Mouse (Mus musculus): ENCODE measurements around the gene Pigb. TPM values are rescaled to one million over a fixed set of nuclear protein-coding genes. Genes with fewer than 3 reads are reported as not detected.

The Pigb gene
- polyA plus RNA-seq, 1 experiment from 2014 or later: 12.7 TPM

- Histone ChIP-seq H3K27me3 (no peaks in the 10 kb centered on the region), H3K27ac (no peak overlapping the region), H3K9ac (peak overlapping the region; percentile 46), H3K4me3 (peak overlapping the region; percentile 46), H3K9me3 (no peaks in the 10 kb centered on the region), H3K36me3 (no peaks in the 10 kb centered on the region), H3K4me2 (peak overlapping the region; percentile 87), H3K4me1 (peaks cover 25% of the 10 kb centered on the region)
- WGBS: 5% methylated on average over 7 of the region's 7 CpGs
- ATAC-seq (ENCODE audit: borderline replicate concordance, extremely low read depth, low FRiP score, low TSS enrichment): no peak
Measured at GRCm38 (mm10) chr9:73045204-73045603, 5.0 kb upstream of the Pigb start.

- Histone ChIP-seq H3K4me3 (peak within 1 kb of the TSS; percentile 46), H3K4me1 (peaks cover 23% of the 10 kb centered on the region), H3K27me3 (no peaks in the 10 kb centered on the region), H3K9me3 (no peaks in the 10 kb centered on the region), H3K4me2 (peak within 1 kb of the TSS; percentile 87), H3K9ac (peak within 1 kb of the TSS; percentile 46), H3K36me3 (no peaks in the 10 kb centered on the region), H3K27ac (no peak within 1 kb of the TSS)
- ATAC-seq (ENCODE audit: borderline replicate concordance, extremely low read depth, low FRiP score, low TSS enrichment): peak; percentile 72
- WGBS: under 1% methylated on average over 41 of the region's 41 CpGs
Measured at GRCm38 (mm10) chr9:73044146-73045079, 4.2 kb upstream of the Pigb start, which contains the start of gene Rab27a. Rab27a (plus strand) TSS chr9:73044854.

- H3K9ac ChIP-seq: peak overlapping the region; percentile 86
- peaks cover 20% of the 10 kb centered on the region for H3K4me1 ChIP-seq
- WGBS: under 1% methylated on average over 49 of the region's 49 CpGs
- H3K4me2 ChIP-seq: peak overlapping the region; percentile 86
- peak; percentile 86 for ATAC-seq (ENCODE audit: borderline replicate concordance, extremely low read depth, low FRiP score, low TSS enrichment)
- H3K9me3 ChIP-seq: no peaks in the 10 kb centered on the region
- no peaks in the 10 kb centered on the region for H3K27me3 ChIP-seq
- H3K4me3 ChIP-seq: peak overlapping the region; percentile 91
- peak overlapping the region; percentile 77 for H3K27ac ChIP-seq
- 0 out of 2 replicates have a peak, but pooled peaks cover 3% of the 10 kb centered on the region for H3K36me3 ChIP-seq
Measured at GRCm38 (mm10) chr9:73039222-73039945, 794 bp downstream of the Pigb start.

GRCm38 (mm10) chr9:73033406-73033805, 6.8 kb downstream of the Pigb start:
- H3K36me3 ChIP-seq: peaks cover 19% of the 10 kb centered on the region; the same call in 1 of the 2 replicates
- WGBS: 88% methylated on average over 1 of the region's 1 CpGs
- no peak overlapping the region for H3K27ac ChIP-seq
- H3K4me1 ChIP-seq: no peaks in the 10 kb centered on the region
- no peak for ATAC-seq (ENCODE audit: borderline replicate concordance, extremely low read depth, low FRiP score, low TSS enrichment)
- no peaks in the 10 kb centered on the region for H3K27me3 ChIP-seq
- no peak overlapping the region for H3K4me2 ChIP-seq
- no peak overlapping the region for H3K4me3 ChIP-seq
- H3K9ac ChIP-seq: no peak overlapping the region
- no peaks in the 10 kb centered on the region for H3K9me3 ChIP-seq

GRCm38 (mm10) chr9:73031421-73031820, 8.8 kb downstream of the Pigb start:
- 64% methylated on average over 4 of the region's 4 CpGs for WGBS
- H3K4me3 ChIP-seq: no peak overlapping the region
- no peak overlapping the region for H3K4me2 ChIP-seq
- no peaks in the 10 kb centered on the region for H3K27me3 ChIP-seq
- no peak overlapping the region for H3K27ac ChIP-seq
- H3K36me3 ChIP-seq: peaks cover 16% of the 10 kb centered on the region; the same call in 1 of the 2 replicates
- no peaks in the 10 kb centered on the region for H3K4me1 ChIP-seq
- no peaks in the 10 kb centered on the region for H3K9me3 ChIP-seq
- ATAC-seq (ENCODE audit: borderline replicate concordance, extremely low read depth, low FRiP score, low TSS enrichment): no peak
- no peak overlapping the region for H3K9ac ChIP-seq

GRCm38 (mm10) chr9:73030443-73030842, 9.7 kb downstream of the Pigb start:
- no peak overlapping the region for H3K27ac ChIP-seq
- H3K9me3 ChIP-seq: no peaks in the 10 kb centered on the region
- H3K9ac ChIP-seq: no peak overlapping the region
- peaks cover 16% of the 10 kb centered on the region; the same call in 1 of the 2 replicates for H3K36me3 ChIP-seq
- H3K4me2 ChIP-seq: no peak overlapping the region
- WGBS: 96% methylated on average over 1 of the region's 1 CpGs
- H3K4me1 ChIP-seq: no peaks in the 10 kb centered on the region
- no peak for ATAC-seq (ENCODE audit: borderline replicate concordance, extremely low read depth, low FRiP score, low TSS enrichment)
- no peak overlapping the region for H3K4me3 ChIP-seq
- H3K27me3 ChIP-seq: no peaks in the 10 kb centered on the region

GRCm38 (mm10) chr9:73025818-73026636, 14.2 kb downstream of the Pigb start:
- H3K4me2 ChIP-seq: 0 out of 2 replicates have a peak overlapping the region, but pooled peaks have one; percentile 12
- H3K9me3 ChIP-seq: no peaks in the 10 kb centered on the region
- no peaks in the 10 kb centered on the region for H3K27me3 ChIP-seq
- ATAC-seq (ENCODE audit: borderline replicate concordance, extremely low read depth, low FRiP score, low TSS enrichment): 0 out of 2 replicates have a peak, but pooled peaks have one; percentile 39
- WGBS: 29% methylated on average over 17 of the region's 17 CpGs
- H3K9ac ChIP-seq: no peak overlapping the region
- H3K4me1 ChIP-seq: no peaks in the 10 kb centered on the region
- H3K4me3 ChIP-seq: no peak overlapping the region
- peaks cover 2% of the 10 kb centered on the region; the same call in 1 of the 2 replicates for H3K36me3 ChIP-seq
- no peak overlapping the region for H3K27ac ChIP-seq

GRCm38 (mm10) chr9:73020566-73021097, 19.5 kb downstream of the Pigb start:
- H3K36me3 ChIP-seq: peaks cover 25% of the 10 kb centered on the region
- H3K9me3 ChIP-seq: no peaks in the 10 kb centered on the region
- no peaks in the 10 kb centered on the region for H3K4me1 ChIP-seq
- no peak overlapping the region for H3K4me2 ChIP-seq
- no peak for ATAC-seq (ENCODE audit: borderline replicate concordance, extremely low read depth, low FRiP score, low TSS enrichment)
- H3K27ac ChIP-seq: no peak overlapping the region
- WGBS: 91% methylated on average over 5 of the region's 5 CpGs
- no peak overlapping the region for H3K4me3 ChIP-seq
- H3K9ac ChIP-seq: no peak overlapping the region
- no peaks in the 10 kb centered on the region for H3K27me3 ChIP-seq

- H3K4me1 ChIP-seq: no peaks in the 10 kb centered on the region
- no peaks in the 10 kb centered on the region for H3K9me3 ChIP-seq
- no peak overlapping the region for H3K9ac ChIP-seq
- H3K27me3 ChIP-seq: no peaks in the 10 kb centered on the region
- 88% methylated on average over 10 of the region's 10 CpGs for WGBS
- ATAC-seq (ENCODE audit: borderline replicate concordance, extremely low read depth, low FRiP score, low TSS enrichment): no peak
- H3K4me2 ChIP-seq: no peak overlapping the region
- no peak overlapping the region for H3K27ac ChIP-seq
- peaks cover 27% of the 10 kb centered on the region for H3K36me3 ChIP-seq
- H3K4me3 ChIP-seq: no peak overlapping the region
Measured at GRCm38 (mm10) chr9:73019841-73020240, 20.3 kb downstream of the Pigb start.

- Histone ChIP-seq H3K9me3 (no peaks in the 10 kb centered on the region), H3K36me3 (peaks cover 41% of the 10 kb centered on the region), H3K9ac (no peak overlapping the region), H3K27ac (no peak overlapping the region), H3K27me3 (no peaks in the 10 kb centered on the region), H3K4me1 (no peaks in the 10 kb centered on the region), H3K4me2 (no peak overlapping the region), H3K4me3 (no peak overlapping the region)
- WGBS: 80% methylated on average over 13 of the region's 13 CpGs
- ATAC-seq (ENCODE audit: borderline replicate concordance, extremely low read depth, low FRiP score, low TSS enrichment): no peak
Measured at GRCm38 (mm10) chr9:73014724-73015123, 25.5 kb downstream of the Pigb start.

- Histone ChIP-seq H3K9ac (no peak overlapping the region), H3K4me1 (no peaks in the 10 kb centered on the region), H3K27me3 (no peaks in the 10 kb centered on the region), H3K4me2 (no peak overlapping the region), H3K36me3 (peaks cover 41% of the 10 kb centered on the region), H3K4me3 (no peak overlapping the region), H3K27ac (no peak overlapping the region), H3K9me3 (no peaks in the 10 kb centered on the region)
- ATAC-seq (ENCODE audit: borderline replicate concordance, extremely low read depth, low FRiP score, low TSS enrichment): no peak
- 87% methylated on average over 4 of the region's 4 CpGs for WGBS
Measured at GRCm38 (mm10) chr9:73012629-73013028, 27.5 kb downstream of the Pigb start.

All from lung, embryonic 15.5 days (tissue).